25 mouse cellular contexts compared by ENCODE assay signal in genomic region chr17:79600108-79600507, GRCm38 (mm10). TPM values are rescaled to one million over a fixed set of nuclear protein-coding genes. Genes with fewer than 3 reads are reported as not detected.
A peak's percentile ranks its signal among the peaks of the same experiment; 100 is the strongest.
DNase-seq lines count a peak whose midpoint lies in the region; ATAC-seq and TF ChIP-seq lines count a peak whose summit lies in the region.
"Had no signal": no experiment of that assay in that cellular context is flagged by ENCODE, and none has a peak within 500 bp of the region (broad histone marks: within the 10 kb centered on the region; RNA-seq: fewer than 3 reads in every experiment).

No protein-coding gene starts in this region.

- H3K79me2 ChIP-seq in C2C12 (ENCODE audit: control insufficient read depth, insufficient read depth) (no peaks in the 10 kb centered on the region), myocyte (ENCODE audit: control insufficient read depth, insufficient read depth) (no peaks in the 10 kb centered on the region)

- TF ChIP-seq CTCF in liver, postnatal 0 days (IDR thresholded peaks at IDR 0.05; ENCODE audit: low read depth), result no peak
- TF ChIP-seq CTCF in C2C12 (IDR thresholded peaks at IDR 0.05; ENCODE audit: control insufficient read depth, insufficient read depth, insufficient read length), result no peak

- no peak overlapping the region for H3K4me2 ChIP-seq in liver, postnatal 0 days (ENCODE audit: low read depth, low read length)
- no peak overlapping the region for H3K4me2 ChIP-seq in liver, embryonic 12.5 days
- H3K4me2 ChIP-seq in myocyte (ENCODE audit: low read depth), result no peak overlapping the region
- H3K4me2 ChIP-seq: forebrain, embryonic 13.5 days; heart, embryonic 11.5 days; hindbrain, embryonic 12.5 days; hindbrain, embryonic 15.5 days had no signal

- no peaks in the 10 kb centered on the region for H3K9me3 ChIP-seq in liver, postnatal 0 days (ENCODE audit: low read length)
- no peaks in the 10 kb centered on the region for H3K9me3 ChIP-seq in liver, embryonic 12.5 days (replicated peaks)
- H3K9me3 ChIP-seq: forebrain, embryonic 10.5 days; forebrain, embryonic 13.5 days; hindbrain, embryonic 12.5 days; hindbrain, embryonic 15.5 days had no signal

- 0 out of 2 replicates have a peak overlapping the region, but pooled peaks have one; percentile 29 for H3K27ac ChIP-seq in liver, postnatal 0 days (ENCODE audit: low read depth)
- no peak overlapping the region for H3K27ac ChIP-seq in liver, embryonic 12.5 days
- H3K27ac ChIP-seq: forebrain, embryonic 10.5 days; forebrain, embryonic 13.5 days; gastrocnemius, adult 2 months; hindbrain, embryonic 12.5 days; hindbrain, embryonic 15.5 days had no signal

- no peak for ATAC-seq in liver, postnatal 0 days
- ATAC-seq in liver, embryonic 12.5 days, result no peak
- ATAC-seq in megakaryocyte progenitor cell, adult 5-6 weeks (replicated peaks; ENCODE audit: poor library complexity), result no peak
- ATAC-seq: activated CD4-positive, CD25-positive, alpha-beta regulatory T cell, adult 4 months; CD4-positive, CD25-positive, alpha-beta regulatory T cell, adult 4 months; forebrain, embryonic 13.5 days; forebrain, postnatal 0 days had no signal

- no peak overlapping the region for H3K9ac ChIP-seq in liver, postnatal 0 days (replicated peaks)
- no peak overlapping the region for H3K9ac ChIP-seq in liver, embryonic 12.5 days
- H3K9ac ChIP-seq: forebrain, embryonic 13.5 days; forebrain, postnatal 0 days; hindbrain, embryonic 12.5 days; hindbrain, embryonic 15.5 days had no signal

- H3K4me3 ChIP-seq in liver, postnatal 0 days (ENCODE audit: low read depth, low read length), result no peak overlapping the region
- H3K4me3 ChIP-seq in liver, embryonic 12.5 days, result no peak overlapping the region
- H3K4me3 ChIP-seq in C2C12 (ENCODE audit: insufficient read depth, poor library complexity, severe bottlenecking) (no peak overlapping the region), myocyte (no peak overlapping the region)
- H3K4me3 ChIP-seq: forebrain, embryonic 10.5 days; forebrain, embryonic 13.5 days; gastrocnemius, adult 2 months; hindbrain, embryonic 12.5 days; hindbrain, embryonic 15.5 days had no signal

- H3K4me1 ChIP-seq in liver, postnatal 0 days (ENCODE audit: insufficient read depth), result peaks cover 7% of the 10 kb centered on the region; the same call in 1 of the 2 replicates
- peaks cover 5% of the 10 kb centered on the region; the same call in 1 of the 2 replicates for H3K4me1 ChIP-seq in liver, embryonic 12.5 days
- H3K4me1 ChIP-seq: hindbrain, embryonic 15.5 days had no signal

- H3ac ChIP-seq in C2C12 (ENCODE audit: control insufficient read depth, insufficient read length, low read depth) (no peak overlapping the region), myocyte (ENCODE audit: control insufficient read depth, insufficient read length) (no peak overlapping the region)

- no peak for TF ChIP-seq EP300 in liver, postnatal 0 days (IDR thresholded peaks at IDR 0.05; ENCODE audit: low read depth)

- H3K27me3 ChIP-seq in liver, postnatal 0 days (ENCODE audit: insufficient read depth, low read length), result no peaks in the 10 kb centered on the region
- no peaks in the 10 kb centered on the region for H3K27me3 ChIP-seq in liver, embryonic 12.5 days (replicated peaks)
- no peaks in the 10 kb centered on the region for H3K27me3 ChIP-seq in C2C12 (ENCODE audit: control insufficient read depth, insufficient read depth, insufficient read length)
- no peaks in the 10 kb centered on the region for H3K27me3 ChIP-seq in myocyte (ENCODE audit: control insufficient read depth, insufficient read depth, insufficient read length)
- H3K27me3 ChIP-seq: forebrain, embryonic 13.5 days; hindbrain, embryonic 12.5 days; hindbrain, embryonic 15.5 days had no signal

- no peaks in the 10 kb centered on the region for H3K79me3 ChIP-seq in C2C12 (ENCODE audit: low read depth)

- peak; percentile 23 for DNase-seq in adrenal gland, postnatal 14 days
- no peak for DNase-seq in adrenal gland, postnatal 10 days
- DNase-seq in liver, postnatal 0 days, result no peak
- DNase-seq in cerebellum, adult 9-10 months, result no peak
- DNase-seq: B cell, adult 2 months; cerebellum, adult 11-12 months; cerebellum, adult 8-10 months; cerebellum, postnatal 14 days; forebrain, postnatal 0 days; gastrocnemius, adult 2 months; gastrocnemius, postnatal 14 days; heart, adult 11 months; kidney, adult 11 months had no signal

- 63% methylated on average over 4 of the region's 4 CpGs for WGBS in liver, postnatal 0 days (ENCODE audit: insufficient replicate concordance)
- WGBS in liver, embryonic 12.5 days (ENCODE audit: insufficient replicate concordance), result 51% methylated on average over 4 of the region's 4 CpGs

- TF ChIP-seq POLR2A in myocyte (IDR thresholded peaks at IDR 0.05; ENCODE audit: insufficient read length, low read depth), result no peak

- H3K36me3 ChIP-seq in liver, postnatal 0 days (replicated peaks; ENCODE audit: insufficient read depth, low read length), result no peaks in the 10 kb centered on the region
- no peaks in the 10 kb centered on the region for H3K36me3 ChIP-seq in liver, embryonic 12.5 days
- no peaks in the 10 kb centered on the region for H3K36me3 ChIP-seq in C2C12 (ENCODE audit: control insufficient read depth, insufficient read depth)
- H3K36me3 ChIP-seq in myocyte (ENCODE audit: control insufficient read depth, insufficient read depth), result no peaks in the 10 kb centered on the region
- H3K36me3 ChIP-seq: forebrain, embryonic 10.5 days; hindbrain, embryonic 12.5 days; hindbrain, embryonic 15.5 days had no signal

TF ChIP-seq in C2C12, 6 proteins besides CTCF, POLR2A, EP300 and RAD21:
- TF ChIP-seq CEBPB (IDR thresholded peaks at IDR 0.05; ENCODE audit: low read depth) (no peak), MYOD1 (IDR thresholded peaks at IDR 0.05; ENCODE audit: control insufficient read depth, insufficient read length, low read depth) (no peak), USF1 (IDR thresholded peaks at IDR 0.05; ENCODE audit: low read depth) (peak; percentile 74), MYOG (IDR thresholded peaks at IDR 0.05; ENCODE audit: control insufficient read depth, extremely low read depth, insufficient read length) (no peak), MAX (IDR thresholded peaks at IDR 0.05) (peak; percentile 57)

TF ChIP-seq in myocyte, 11 proteins besides CTCF, POLR2A, EP300 and RAD21:
- TF ChIP-seq MAX (IDR thresholded peaks at IDR 0.05; ENCODE audit: low read depth), result no peak
- TF ChIP-seq USF1 (IDR thresholded peaks at IDR 0.05; ENCODE audit: low read depth), result peak; percentile 60
- TF ChIP-seq TCF3 (IDR thresholded peaks at IDR 0.05; ENCODE audit: insufficient read length, low read depth), result no peak
- no peak for TF ChIP-seq REST (IDR thresholded peaks at IDR 0.05; ENCODE audit: insufficient read depth, insufficient read length)
- no peak for TF ChIP-seq SRF (IDR thresholded peaks at IDR 0.05; ENCODE audit: control insufficient read depth, insufficient read length, low read depth)

RNA-seq across cellular contexts. Expression of gene Rmdn2, which starts 11.6 kb away (rescaled TPM):
- total RNA-seq in adrenal gland, postnatal 14 days (2021), result 163 and 175 TPM in 2 replicates
- total RNA-seq in adrenal gland, postnatal 10 days (2021), result 100 to 1,000 TPM; 114 to 156 TPM
- polyA plus RNA-seq in liver, postnatal 0 days (2015; fragmentation: Nextera tagmentation; extraction: Ambion mirVana), result 11.2 TPM in 2 replicates
- 4.9 and 5.1 TPM in 2 replicates for polyA plus RNA-seq in liver, embryonic 12.5 days (2016; fragmentation: Nextera tagmentation; extraction: Ambion mirVana)
- polyA plus RNA-seq in C2C12 (2012; fragmentation: generic; extraction: Trizol), result 4.7 TPM
- polyA plus RNA-seq in myocyte (2012; fragmentation: generic; extraction: Trizol), result 1.6 TPM
- 3.8 and 8.5 TPM in 2 replicates for total RNA-seq in megakaryocyte progenitor cell, adult 5-6 weeks (2015)
- total RNA-seq in megakaryocyte progenitor cell, adult 5-6 weeks (2017), result 2.2 and 10.7 TPM in 2 replicates
- total RNA-seq: MEL had no signal
